Mouse (Mus musculus): ENCODE measurements at regions not wholly inside any gene's neighbourhood (a gene's known extent, or its start where the extent isn't known, plus 50 kb on each side); places are given as distances from the start of the nearest gene placed in this dataset.

DNA sequence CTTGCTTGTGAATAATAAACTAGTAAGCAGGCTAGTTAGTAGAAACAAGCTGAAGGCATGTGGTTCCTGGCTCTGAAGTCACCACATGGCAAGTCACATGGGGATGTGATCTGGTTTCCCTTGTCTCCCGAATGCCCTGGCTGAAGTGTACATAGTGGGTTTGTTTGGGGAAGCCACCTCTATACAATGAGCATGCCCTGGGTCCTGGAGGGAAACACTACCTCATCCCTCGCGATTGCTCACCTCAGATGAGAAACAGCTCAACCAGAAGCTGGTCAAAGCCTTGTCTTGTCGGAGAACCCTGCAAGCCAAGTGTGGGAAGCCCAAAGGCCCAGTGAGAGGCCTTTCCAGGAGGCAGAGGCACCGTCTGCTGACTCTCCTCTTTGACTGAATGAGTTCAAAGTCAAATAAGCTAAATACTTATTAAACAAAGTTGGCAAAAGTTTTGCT, 64.3 kb upstream of the 1700024P04Rik start:
- TF ChIP-seq GATA4 (IDR thresholded peaks at IDR 0.05; ENCODE audit: insufficient replicate concordance, low read length), result no peak

DNA sequence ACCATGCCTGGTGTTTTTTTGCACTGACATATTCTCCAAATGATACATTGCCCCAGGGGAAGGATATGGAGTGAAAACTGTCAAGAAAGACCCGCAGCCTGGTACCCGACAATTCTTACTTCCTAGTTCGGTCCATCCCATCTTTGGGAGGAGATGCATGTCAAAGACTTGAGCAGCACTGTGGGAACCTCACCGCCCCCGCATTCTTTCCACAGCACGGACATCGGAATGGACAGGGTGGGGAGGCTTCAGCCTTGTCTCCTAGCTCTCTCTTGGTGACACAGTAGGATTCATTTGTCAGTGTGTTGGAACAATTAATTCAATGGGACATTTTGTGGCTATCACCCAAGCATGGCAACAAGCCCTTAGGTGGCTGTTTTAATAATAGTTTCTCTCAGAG, 62.9 kb upstream of the 1700024P04Rik start:
- TF ChIP-seq GATA4 (IDR thresholded peaks at IDR 0.05; ENCODE audit: insufficient replicate concordance, low read length), result no peak

DNA sequence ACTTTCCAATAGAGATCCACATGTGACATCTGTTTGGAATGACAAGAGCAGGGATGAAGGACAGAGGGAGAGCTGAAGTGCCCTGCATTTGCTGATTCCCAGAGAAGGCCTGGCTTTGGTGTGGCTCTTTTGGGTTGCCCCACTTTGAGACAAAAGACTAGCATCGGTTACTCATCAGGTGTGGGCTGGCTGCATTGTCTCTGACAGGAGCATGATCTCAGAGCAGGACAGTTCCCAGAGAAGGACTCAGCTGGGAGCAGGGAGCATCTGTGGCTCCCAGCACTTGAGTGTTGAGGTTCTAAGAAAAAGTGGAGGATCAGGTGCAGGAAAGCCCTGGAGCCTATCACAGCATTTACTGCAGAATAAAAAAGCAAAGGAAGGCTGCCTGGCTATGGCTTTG, 62.4 kb upstream of the 1700024P04Rik start:
- TF ChIP-seq GATA4 (IDR thresholded peaks at IDR 0.05; ENCODE audit: insufficient replicate concordance, low read length), result no peak

DNA sequence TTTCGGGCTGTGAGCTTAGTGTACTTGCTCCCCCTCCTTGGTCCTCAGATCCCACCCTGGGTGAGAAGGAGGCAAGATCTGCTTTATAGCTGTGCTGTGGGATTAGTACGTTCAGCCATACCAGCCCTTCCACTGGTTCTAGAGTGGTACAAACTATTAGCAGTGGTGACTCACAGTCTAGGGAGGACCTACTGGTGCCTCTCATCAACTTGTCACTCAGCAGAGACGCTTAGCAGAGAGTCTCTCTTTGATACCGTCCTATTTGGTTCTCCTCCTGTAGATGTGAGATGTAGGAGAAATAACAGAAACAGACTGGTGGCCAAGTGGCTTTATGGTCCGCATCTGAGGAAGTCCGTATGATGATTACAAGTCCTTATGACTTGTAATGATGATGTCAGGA, 57.7 kb upstream of the 1700024P04Rik start:
- TF ChIP-seq GATA4 (IDR thresholded peaks at IDR 0.05; ENCODE audit: insufficient replicate concordance, low read length), result no peak

DNA sequence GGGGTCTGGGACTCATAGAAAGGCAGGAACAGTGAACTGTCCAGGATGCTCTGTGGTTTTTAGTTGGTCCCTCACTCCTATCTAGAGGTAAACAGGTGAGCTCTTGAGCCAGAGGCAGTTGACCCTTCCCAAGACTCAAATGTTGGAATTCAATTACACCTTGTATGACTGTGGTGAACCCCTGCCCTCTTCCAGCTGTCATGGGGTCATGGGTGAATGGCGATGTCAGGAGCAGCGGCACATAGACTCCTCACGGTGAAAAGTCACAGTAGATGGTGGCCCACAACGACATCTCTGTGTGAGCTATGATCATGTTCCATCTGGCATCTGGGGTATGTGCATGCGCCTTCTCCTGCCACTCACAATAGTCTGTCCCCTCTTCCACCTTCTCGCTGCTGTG, 56.9 kb upstream of the 1700024P04Rik start:
- no peak for TF ChIP-seq GATA4 (IDR thresholded peaks at IDR 0.05; ENCODE audit: insufficient replicate concordance, low read length)

DNA sequence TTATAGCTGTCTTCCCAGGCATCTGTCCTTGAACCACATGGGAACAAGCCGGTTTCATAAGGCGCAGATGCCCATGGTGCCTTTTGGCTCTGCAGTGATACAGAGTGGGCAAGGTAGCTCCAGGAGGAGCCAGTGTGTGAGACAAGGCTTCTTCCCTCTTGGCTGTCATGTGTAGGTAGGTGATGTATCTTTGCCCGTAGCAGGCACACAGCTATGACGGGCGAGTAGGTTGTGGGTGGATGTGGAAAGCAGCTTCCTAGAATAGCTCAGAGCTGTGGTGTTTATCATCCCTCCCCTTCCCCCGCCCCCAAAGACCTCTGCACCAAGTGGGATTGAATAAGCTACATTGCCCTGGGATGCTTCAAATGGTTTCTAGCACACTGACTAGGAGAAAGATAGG, 56.5 kb upstream of the 1700024P04Rik start:
- TF ChIP-seq GATA4 (IDR thresholded peaks at IDR 0.05; ENCODE audit: insufficient replicate concordance, low read length), result no peak

DNA sequence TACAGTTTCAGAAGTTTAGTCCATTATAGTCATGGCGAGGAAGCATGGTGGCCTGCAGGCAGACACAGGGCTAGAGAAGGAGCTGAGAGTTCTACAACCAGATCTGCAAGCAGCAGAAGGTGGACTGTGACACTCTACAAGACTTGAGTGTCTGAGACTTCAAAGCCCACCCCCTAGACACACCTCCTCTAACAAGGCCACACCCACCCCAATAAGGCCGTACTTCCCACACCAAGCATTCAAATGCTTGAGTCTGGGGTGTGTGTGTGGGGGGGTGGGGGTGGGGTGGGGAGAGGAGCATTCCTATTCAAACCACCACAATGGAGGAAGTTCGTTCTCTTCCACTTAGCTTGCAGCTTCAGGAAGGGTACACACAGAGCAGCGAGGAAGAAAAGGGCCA, 55.8 kb upstream of the 1700024P04Rik start:
- no peak for TF ChIP-seq GATA4 (IDR thresholded peaks at IDR 0.05; ENCODE audit: insufficient replicate concordance, low read length)

DNA sequence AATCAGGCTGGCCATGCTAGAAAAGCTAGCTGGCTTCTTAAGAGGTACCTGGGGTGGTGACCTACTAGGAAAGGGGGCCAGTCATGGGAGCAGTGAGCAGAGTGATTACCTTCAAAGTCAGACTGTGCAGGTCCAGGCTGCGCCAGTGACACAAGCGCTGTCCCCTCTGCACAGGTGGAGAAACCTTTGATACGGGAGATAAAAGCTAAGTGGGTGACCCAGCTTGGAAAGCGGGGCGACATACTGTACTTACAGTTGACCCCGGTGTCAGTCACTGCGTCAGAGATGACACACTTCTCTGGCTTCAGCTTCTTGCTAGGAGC, 54.7 kb upstream of the 1700024P04Rik start:
- TF ChIP-seq GATA4 (IDR thresholded peaks at IDR 0.05; ENCODE audit: insufficient replicate concordance, low read length), result no peak

DNA sequence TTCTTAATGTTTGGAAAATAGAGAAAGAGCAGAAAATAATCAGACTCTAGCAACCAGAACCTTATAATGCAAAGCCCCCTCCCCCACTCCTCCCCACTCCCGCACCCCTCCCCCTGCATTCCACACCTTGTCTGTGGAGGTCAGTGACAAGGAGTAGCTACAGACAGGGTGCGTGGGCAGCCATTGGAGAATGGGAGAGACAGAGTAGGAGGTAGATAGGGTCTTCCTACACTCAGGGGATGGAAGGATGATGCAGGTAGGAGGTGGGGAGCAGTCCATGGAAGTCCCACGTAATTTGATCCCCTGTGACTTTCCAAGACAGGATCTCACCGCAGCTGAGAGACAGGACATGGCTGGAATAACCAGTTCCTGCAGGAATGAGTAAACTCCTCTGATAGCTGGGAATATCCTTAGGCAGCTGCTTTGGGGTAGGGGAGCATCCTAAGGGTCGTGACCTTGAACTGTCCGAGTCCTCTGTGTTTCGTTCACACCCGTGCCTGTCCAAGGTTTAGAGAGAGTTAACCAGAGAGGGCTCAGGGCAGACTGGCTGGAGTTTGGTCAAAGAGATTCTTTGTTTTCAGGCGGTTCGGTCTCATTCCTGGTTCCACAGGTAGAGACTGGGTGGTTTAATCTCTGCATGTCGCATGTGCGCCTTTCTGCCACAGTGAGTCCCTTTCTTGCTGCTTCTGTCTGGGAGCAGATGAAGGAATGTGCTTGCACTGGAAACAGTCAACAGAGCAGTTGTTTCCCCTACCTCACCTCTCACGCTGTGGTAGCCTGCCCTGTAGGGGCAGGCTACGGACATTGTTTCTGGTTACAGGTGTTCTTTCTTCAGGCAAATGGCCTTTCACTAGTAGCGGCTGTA, 54.1 kb upstream of the 1700024P04Rik start:
- TF ChIP-seq GATA4 (IDR thresholded peaks at IDR 0.05; ENCODE audit: insufficient replicate concordance, low read length), result no peak

DNA sequence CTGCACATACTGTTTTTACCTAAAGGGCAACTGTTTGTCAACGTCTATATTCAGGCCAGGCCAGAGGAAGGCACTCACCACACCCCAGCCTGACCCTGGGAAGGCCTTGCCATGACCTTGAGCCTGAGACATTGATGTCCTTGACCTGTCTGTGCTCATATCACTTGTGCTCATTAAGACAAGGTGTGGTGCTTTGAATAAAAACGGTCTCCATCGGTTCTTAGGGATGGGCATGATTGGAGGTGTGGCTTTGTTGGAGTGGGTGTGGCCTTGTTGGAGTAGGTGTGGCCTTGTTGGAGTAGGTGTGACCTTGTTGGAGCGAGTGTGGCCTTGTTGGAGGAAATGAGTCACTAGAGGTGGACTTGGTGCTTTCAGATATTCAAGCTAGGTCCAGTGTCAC, 52.8 kb upstream of the 1700024P04Rik start:
- no peak for TF ChIP-seq GATA4 (IDR thresholded peaks at IDR 0.05; ENCODE audit: insufficient replicate concordance, low read length)
